Mouse (Mus musculus) spleen, adult 2 months (tissue): ENCODE data around the gene Prkg1. TPM values are rescaled to one million over a fixed set of nuclear protein-coding genes. Genes with fewer than 3 reads are reported as not detected.
A peak's percentile ranks its signal among the peaks of the same experiment; 100 is the strongest.
"Not testable (repeated sequence)": the region's sequence is repeated elsewhere in the genome, so short reads cannot be mapped to it uniquely, and the experiment has no call there.

Experiments used
- DNase-seq, 2 experiments: peaks; one replicate each; pipeline versions ENCODE4 v3.0.0 to v3.0.0-alpha.2; 2012 to 2021; ENCODE audit warnings: low spot score in 2 of 2, low read depth in 1 of 2
- H3K27ac ChIP-seq: fragments of 200-500 bp; 2 replicates; pipeline ENCODE4 v1.5.1; 2012; ENCODE audit warnings: low read length, inconsistent platforms; ENCODE audit not compliant: insufficient read depth
- H3K27me3 ChIP-seq: fragments of 200-500 bp; 2 replicates; pipeline ENCODE4 v1.6.1; 2012; ENCODE audit warnings: mild to moderate bottlenecking, moderate library complexity, low read length, inconsistent platforms; ENCODE audit not compliant: control insufficient read depth, insufficient read depth
- H3K36me3 ChIP-seq: fragments of 200-500 bp; 2 replicates; pipeline ENCODE4 v1.6.1; 2012; ENCODE audit warnings: mild to moderate bottlenecking, low read length, inconsistent platforms; ENCODE audit not compliant: control insufficient read depth, insufficient read depth
- H3K4me1 ChIP-seq: fragments of 200-500 bp; 2 replicates; pipeline ENCODE4 v1.6.1; 2011; ENCODE audit warnings: inconsistent platforms; ENCODE audit not compliant: control insufficient read depth, insufficient read depth, insufficient read length
- H3K4me3 ChIP-seq: fragments of 200-500 bp; 2 replicates; pipeline ENCODE4 v1.5.1; 2011; ENCODE audit warnings: mild to moderate bottlenecking, inconsistent platforms; ENCODE audit not compliant: insufficient read depth, insufficient read length; ENCODE audit errors: extremely low read depth
- CTCF ChIP-seq: fragments of 200-500 bp; IDR thresholded peaks from 2 replicates; pipeline ENCODE4 v1.5.1; 2011; ENCODE audit warnings: mild to moderate bottlenecking, inconsistent platforms; ENCODE audit not compliant: insufficient read depth, insufficient read length, insufficient replicate concordance; ENCODE audit errors: extremely low read depth
- POLR2A ChIP-seq: fragments of 200-500 bp; IDR thresholded peaks from 2 replicates; pipeline ENCODE4 v1.6.1; 2011; ENCODE audit warnings: low read depth, low read length, inconsistent platforms
- WGBS: fragments of 180-500 bp; shearing (Covaris S2); methylation state at CpG from one replicate; pipeline ENCODE4 v1.1.7; 2018; 5-methylcytosine and 5-hydroxymethylcytosine counted together
- polyA plus RNA-seq: library from polyadenylated mRNA; depleted of rRNA; stranded (reverse); fragments of >200 nt; gene quantifications from 2 replicates; pipeline ENCODE4 v1.2.3, GENCODE M21; 2012

Prkg1 gene
- polyA plus RNA-seq, 1 experiment = 0.33 TPM

DNA sequence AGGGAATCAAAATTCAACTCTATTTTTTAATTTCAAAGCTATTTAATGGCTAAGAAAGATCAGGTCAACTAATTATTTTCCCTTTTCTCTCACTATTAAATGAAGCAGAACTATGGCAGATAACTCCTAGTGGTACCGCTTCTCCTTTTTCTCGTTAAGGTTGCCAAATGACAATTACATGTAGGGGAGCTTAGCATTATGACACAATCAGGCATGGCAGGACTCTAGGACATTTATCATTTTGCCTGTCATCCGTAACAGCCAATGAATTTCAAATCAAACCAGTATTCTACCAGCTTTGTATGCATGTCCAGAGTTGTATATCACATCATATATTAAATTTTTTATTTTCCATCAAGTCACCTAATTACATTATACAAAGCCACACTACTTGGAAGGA is 536.4 kb downstream of the Prkg1 start:
- Histone ChIP-seq H3K4me3 (no peak overlapping the region), H3K27ac (no peak overlapping the region), H3K36me3 (no peaks in the 10 kb centered on the region), H3K4me1 (peaks cover 2% of the 10 kb centered on the region; the same call in 1 of the 2 replicates), H3K27me3 (no peaks in the 10 kb centered on the region)
- WGBS = 72% methylated on average over 3 of the region's 3 CpGs
- no peak for DNase-seq
- TF ChIP-seq CTCF (no peak), POLR2A (no peak)

DNA sequence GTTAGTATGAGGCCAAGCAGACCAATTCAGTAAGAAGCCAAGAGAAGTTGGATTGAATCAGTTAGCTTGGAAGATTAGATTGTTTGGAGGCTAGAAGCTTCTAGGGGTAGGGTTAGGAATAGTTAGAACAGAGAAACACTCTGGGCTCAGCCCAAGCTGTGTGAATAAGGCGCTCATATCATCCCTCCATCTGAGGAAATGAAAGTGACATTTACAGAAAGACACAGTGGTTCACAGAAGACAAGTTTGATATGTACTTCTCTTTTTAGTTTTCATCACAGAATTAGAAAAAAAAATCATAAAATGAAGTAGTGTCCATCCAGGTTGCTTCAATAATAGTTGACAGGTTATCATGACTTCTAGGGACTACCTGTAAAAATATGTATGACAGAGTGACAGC is 541.4 kb downstream of the Prkg1 start:
- Histone ChIP-seq H3K27ac (peak overlapping the region; percentile 57), H3K4me1 (peaks cover 3% of the 10 kb centered on the region), H3K27me3 (no peaks in the 10 kb centered on the region), H3K36me3 (no peaks in the 10 kb centered on the region), H3K4me3 (no peak overlapping the region)
- TF ChIP-seq CTCF (no peak), POLR2A (no peak)
- DNase-seq = no peak
- WGBS = 41% methylated on average over 1 of the region's 1 CpGs

DNA sequence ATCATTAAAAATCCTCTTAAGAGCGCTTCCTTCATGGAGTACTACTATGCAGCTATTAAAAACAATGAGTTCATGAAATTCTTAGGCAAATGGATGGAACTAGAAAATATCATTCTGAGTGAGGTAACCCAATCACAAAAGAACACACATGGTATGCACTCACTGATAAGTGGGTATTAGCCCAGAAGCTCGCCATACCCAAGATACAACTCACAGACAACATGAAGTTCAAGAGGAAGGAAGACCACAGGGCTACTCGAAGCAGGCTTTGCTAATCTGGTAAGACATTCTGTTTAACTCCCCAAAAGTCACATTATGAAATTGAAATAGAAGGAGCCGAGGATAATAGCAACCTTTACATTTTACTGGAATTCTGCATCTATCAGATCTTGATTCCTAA is 545.6 kb downstream of the Prkg1 start:
- H3K4me1 ChIP-seq, H3K27ac ChIP-seq, DNase-seq, H3K36me3 ChIP-seq, H3K4me3 ChIP-seq, H3K27me3 ChIP-seq: not testable (repeated sequence)
- WGBS = 79% methylated on average over 4 of the region's 4 CpGs

DNA sequence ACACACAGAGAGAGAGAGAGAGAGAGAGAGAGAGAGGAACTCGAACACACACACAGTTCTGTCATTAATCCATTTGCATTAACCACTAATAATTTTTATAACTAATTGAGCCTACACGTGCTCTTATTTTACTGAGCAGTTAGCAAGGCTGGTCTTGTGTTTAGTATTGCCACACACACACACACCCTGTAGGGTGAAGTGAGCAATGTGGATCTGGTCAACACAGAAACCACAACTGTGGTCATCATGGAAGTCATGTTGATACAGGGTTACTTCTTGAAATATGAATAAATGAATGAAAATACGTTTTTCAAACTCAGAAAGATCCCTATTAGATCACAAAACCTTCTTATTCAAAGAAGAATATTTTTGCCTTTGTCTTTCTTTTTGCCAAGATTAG is 554.0 kb downstream of the Prkg1 start:
- 30% methylated on average over 3 of the region's 3 CpGs for WGBS

DNA sequence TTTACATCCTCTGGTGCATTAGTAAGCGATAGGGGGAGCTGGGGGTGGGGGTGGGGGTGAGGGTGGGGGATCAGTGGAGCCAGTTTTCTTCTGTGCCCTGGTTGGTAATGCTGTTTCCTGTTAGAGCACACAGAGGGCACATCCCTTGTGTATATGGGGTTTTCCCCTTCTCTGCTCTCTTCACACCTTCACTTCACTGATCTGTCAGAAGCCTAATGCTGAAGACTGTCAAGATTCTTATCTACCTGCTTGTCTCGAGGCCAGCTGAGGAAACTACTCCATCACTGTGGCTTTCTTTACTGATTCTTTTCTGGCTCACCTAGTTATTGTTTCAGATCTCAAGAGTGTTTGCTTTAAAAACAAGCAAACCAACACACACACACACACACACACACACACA is 554.4 kb downstream of the Prkg1 start:
- Histone ChIP-seq H3K4me3 (no peak overlapping the region), H3K27me3 (no peaks in the 10 kb centered on the region), H3K27ac (peak overlapping the region; percentile 1; the same call in 1 of the 2 replicates), H3K36me3 (no peaks in the 10 kb centered on the region), H3K4me1 (peaks cover 5% of the 10 kb centered on the region; the same call in 1 of the 2 replicates)
- 9% methylated on average over 2 of the region's 2 CpGs for WGBS
- DNase-seq = peak in 1 of 2 experiments; percentile 67
- TF ChIP-seq CTCF (no peak), POLR2A (no peak)

More for the DNA sequence above, 554.0 kb downstream of the Prkg1 start:
- DNase-seq = no peak
- Histone ChIP-seq H3K27me3 (no peaks in the 10 kb centered on the region), H3K27ac (peak overlapping the region; percentile 1; the same call in 1 of the 2 replicates), H3K4me1 (peaks cover 5% of the 10 kb centered on the region; the same call in 1 of the 2 replicates), H3K4me3 (no peak overlapping the region), H3K36me3 (no peaks in the 10 kb centered on the region)
- TF ChIP-seq POLR2A = no peak
- no peak for TF ChIP-seq CTCF

DNA sequence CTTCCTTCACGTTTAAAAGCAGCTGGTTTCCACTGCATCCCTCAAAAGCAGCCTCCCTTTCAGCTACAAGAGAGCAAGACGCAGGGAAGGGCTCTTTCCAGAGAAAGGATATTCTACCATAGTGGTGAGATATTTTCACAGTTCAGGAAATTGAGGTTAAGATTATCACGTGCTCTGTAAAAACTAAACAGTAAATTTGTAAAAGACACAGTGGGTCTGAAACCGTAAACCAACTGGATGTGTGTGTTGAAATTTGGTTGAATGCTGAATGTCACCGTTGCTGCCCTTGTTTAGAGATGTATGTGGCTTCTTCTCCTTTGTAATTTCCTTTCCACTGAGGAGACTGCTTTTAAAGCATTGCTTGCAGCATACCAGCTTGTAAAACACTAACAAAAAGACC is 565.2 kb downstream of the Prkg1 start:
- Histone ChIP-seq H3K4me1 (peaks cover 7% of the 10 kb centered on the region; the same call in 1 of the 2 replicates), H3K36me3 (no peaks in the 10 kb centered on the region), H3K4me3 (peak overlapping the region; percentile 45; the same call in 1 of the 2 replicates), H3K27ac (0 out of 2 replicates have a peak overlapping the region, but pooled peaks have one; percentile 43), H3K27me3 (no peaks in the 10 kb centered on the region)
- DNase-seq = no peak
- WGBS = 4% methylated on average over 5 of the region's 5 CpGs
- TF ChIP-seq POLR2A (no peak), CTCF (no peak)

DNA sequence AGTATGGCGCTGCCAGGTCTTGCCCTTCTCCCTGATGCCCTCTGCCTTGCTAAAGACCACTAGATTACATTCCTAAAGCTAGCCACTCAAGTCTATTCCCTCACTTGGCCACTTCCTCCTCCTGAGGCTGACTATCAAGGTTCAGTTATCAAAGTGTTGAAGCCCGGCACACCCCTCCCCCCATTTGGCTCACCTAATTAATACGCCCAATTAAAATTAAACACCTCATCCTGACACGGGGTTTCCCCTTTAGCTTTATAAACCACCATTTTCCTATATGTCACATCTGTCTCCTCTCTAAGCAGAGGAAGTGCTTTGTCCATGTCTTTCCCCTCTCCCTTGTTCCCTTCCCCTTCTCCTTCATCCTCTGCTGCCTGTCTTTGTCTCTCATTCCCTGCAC is 566.4 kb downstream of the Prkg1 start:
- Histone ChIP-seq H3K36me3 (no peaks in the 10 kb centered on the region), H3K4me3 (no peak overlapping the region), H3K27ac (no peak overlapping the region), H3K27me3 (no peaks in the 10 kb centered on the region), H3K4me1 (peaks cover 7% of the 10 kb centered on the region; the same call in 1 of the 2 replicates)
- WGBS = 48% methylated on average over 4 of the region's 4 CpGs
- no peak for TF ChIP-seq CTCF
- no peak for TF ChIP-seq POLR2A
- no peak for DNase-seq

DNA sequence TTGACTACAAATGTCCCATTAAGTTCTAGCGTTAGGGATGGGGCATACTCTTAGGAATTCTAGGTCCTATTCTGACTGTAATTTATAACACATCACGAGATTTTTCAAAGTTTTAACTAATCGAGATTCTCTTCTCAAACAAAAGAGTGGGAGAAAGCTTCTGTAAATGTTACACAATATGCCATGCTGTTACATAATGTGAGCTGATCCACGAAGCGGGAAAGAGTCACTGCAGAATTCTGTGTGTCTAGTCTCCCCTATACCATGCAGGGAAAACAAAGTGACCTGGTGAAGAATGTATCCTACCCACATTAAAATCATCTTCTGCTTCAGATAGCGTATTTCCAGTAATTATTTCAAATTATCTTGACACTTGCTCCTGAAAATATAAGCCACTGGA is 567.8 kb downstream of the Prkg1 start:
- H3K4me3 ChIP-seq = no peak overlapping the region
- H3K4me1 ChIP-seq = peaks cover 7% of the 10 kb centered on the region; the same call in 1 of the 2 replicates
- no peaks in the 10 kb centered on the region for H3K36me3 ChIP-seq
- no peak for TF ChIP-seq CTCF
- H3K27ac ChIP-seq = no peak overlapping the region
- WGBS = 89% methylated on average over 6 of the region's 6 CpGs
- DNase-seq = no peak
- no peaks in the 10 kb centered on the region for H3K27me3 ChIP-seq
